Mouse (Mus musculus): ENCODE measurements around the gene Pmm1.
"Not testable (repeated sequence)": the region's sequence is repeated elsewhere in the genome, so short reads cannot be mapped to it uniquely, and the experiment has no call there.

Pmm1 gene

GRCm38 (mm10) chr15:81960171-81961077 is at the start of gene Pmm1:
Pmm1 (minus strand) TSS chr15:81960930.
- DNase-seq (ENCODE audit: low read depth), result peak; percentile 100

GRCm38 (mm10) chr15:82004257-82004656 is 43.5 kb upstream of the Pmm1 start:
- no peak for DNase-seq (ENCODE audit: low read depth)

GRCm38 (mm10) chr15:81993992-81994391 is 33.3 kb upstream of the Pmm1 start:
- no peak for DNase-seq (ENCODE audit: low read depth)

- no peak for DNase-seq (ENCODE audit: low read depth)
Observed at GRCm38 (mm10) chr15:81990549-81990948, 29.8 kb upstream of the Pmm1 start.

- DNase-seq (ENCODE audit: low read depth), result peak; percentile 79
Observed at GRCm38 (mm10) chr15:81989371-81990062, 28.8 kb upstream of the Pmm1 start.

GRCm38 (mm10) chr15:81987646-81988045 is 26.9 kb upstream of the Pmm1 start, which contains the start of gene Xrcc6:
Xrcc6 (plus strand) TSS chr15:81987835.
- DNase-seq (ENCODE audit: low read depth), result no peak

- no peak for DNase-seq (ENCODE audit: low read depth)
Observed at GRCm38 (mm10) chr15:81985267-81986161, 24.8 kb upstream of the Pmm1 start.

GRCm38 (mm10) chr15:81982173-81982572 is 21.4 kb upstream of the Pmm1 start:
- DNase-seq (ENCODE audit: low read depth), result no peak

GRCm38 (mm10) chr15:81980321-81980720 is 19.6 kb upstream of the Pmm1 start, which contains the start of gene 1700029P11Rik:
1700029P11Rik (plus strand) TSS chr15:81980540.
- no peak for DNase-seq (ENCODE audit: low read depth)

GRCm38 (mm10) chr15:81975156-81975555 is 14.4 kb upstream of the Pmm1 start:
- not testable (repeated sequence) for DNase-seq (ENCODE audit: low read depth)

- not testable (repeated sequence) for DNase-seq (ENCODE audit: low read depth)
Observed at GRCm38 (mm10) chr15:81970498-81970897, 9.8 kb upstream of the Pmm1 start.

GRCm38 (mm10) chr15:81969635-81970034 is 8.9 kb upstream of the Pmm1 start:
- not testable (repeated sequence) for DNase-seq (ENCODE audit: low read depth)

- no peak for DNase-seq (ENCODE audit: low read depth)
Observed at GRCm38 (mm10) chr15:81969173-81969572, 8.4 kb upstream of the Pmm1 start.

- no peak for DNase-seq (ENCODE audit: low read depth)
Observed at GRCm38 (mm10) chr15:81968447-81968846, 7.7 kb upstream of the Pmm1 start.

- no peak for DNase-seq (ENCODE audit: low read depth)
Observed at GRCm38 (mm10) chr15:81967821-81968220, 7.1 kb upstream of the Pmm1 start.

GRCm38 (mm10) chr15:81966062-81966829 is 5.5 kb upstream of the Pmm1 start:
- DNase-seq (ENCODE audit: low read depth), result no peak

- no peak for DNase-seq (ENCODE audit: low read depth)
Observed at GRCm38 (mm10) chr15:81964980-81965545, 4.3 kb upstream of the Pmm1 start.

- DNase-seq (ENCODE audit: low read depth), result no peak
Observed at GRCm38 (mm10) chr15:81964262-81964661, 3.5 kb upstream of the Pmm1 start.

GRCm38 (mm10) chr15:81961078-81961451 is 335 bp upstream of the Pmm1 start:
- DNase-seq (ENCODE audit: low read depth), result no peak

GRCm38 (mm10) chr15:81958906-81959305 is 1.8 kb downstream of the Pmm1 start:
- DNase-seq (ENCODE audit: low read depth), result no peak

- no peak for DNase-seq (ENCODE audit: low read depth)
Observed at GRCm38 (mm10) chr15:81957598-81957997, 3.1 kb downstream of the Pmm1 start.
